Mouse (Mus musculus) liver, embryonic 14.5 days (tissue): Measurements from ENCODE around the gene Tet3.

Experiments
- CTCF ChIP-seq: IDR thresholded peaks from 2 replicates; pipeline ENCODE4 v1.5.1; 2016; ENCODE audit warnings: antibody characterized with exemption, low read depth, control low read depth
- EP300 ChIP-seq: IDR thresholded peaks from 2 replicates; pipeline ENCODE4 v1.6.1; 2016; ENCODE audit warnings: antibody characterized with exemption, low read depth

GRCm38 (mm10) chr6:83449440-83449839 lies 9.4 kb downstream of the Tet3 start:
- TF ChIP-seq CTCF: no peak
- TF ChIP-seq EP300: no peak
